Mouse (Mus musculus) cerebellum, adult (tissue): ENCODE measurements around the gene Vps25.

Source experiments
- ATAC-seq: cut with Nextera tagmentation; 2 replicates; pipeline ENCODE4 v1.9.2; 2017; ENCODE audit warnings: mild to moderate bottlenecking, moderate library complexity, mixed read lengths; ENCODE audit not compliant: insufficient number of reproducible peaks, low FRiP score, low TSS enrichment

Gene Vps25

DNA sequence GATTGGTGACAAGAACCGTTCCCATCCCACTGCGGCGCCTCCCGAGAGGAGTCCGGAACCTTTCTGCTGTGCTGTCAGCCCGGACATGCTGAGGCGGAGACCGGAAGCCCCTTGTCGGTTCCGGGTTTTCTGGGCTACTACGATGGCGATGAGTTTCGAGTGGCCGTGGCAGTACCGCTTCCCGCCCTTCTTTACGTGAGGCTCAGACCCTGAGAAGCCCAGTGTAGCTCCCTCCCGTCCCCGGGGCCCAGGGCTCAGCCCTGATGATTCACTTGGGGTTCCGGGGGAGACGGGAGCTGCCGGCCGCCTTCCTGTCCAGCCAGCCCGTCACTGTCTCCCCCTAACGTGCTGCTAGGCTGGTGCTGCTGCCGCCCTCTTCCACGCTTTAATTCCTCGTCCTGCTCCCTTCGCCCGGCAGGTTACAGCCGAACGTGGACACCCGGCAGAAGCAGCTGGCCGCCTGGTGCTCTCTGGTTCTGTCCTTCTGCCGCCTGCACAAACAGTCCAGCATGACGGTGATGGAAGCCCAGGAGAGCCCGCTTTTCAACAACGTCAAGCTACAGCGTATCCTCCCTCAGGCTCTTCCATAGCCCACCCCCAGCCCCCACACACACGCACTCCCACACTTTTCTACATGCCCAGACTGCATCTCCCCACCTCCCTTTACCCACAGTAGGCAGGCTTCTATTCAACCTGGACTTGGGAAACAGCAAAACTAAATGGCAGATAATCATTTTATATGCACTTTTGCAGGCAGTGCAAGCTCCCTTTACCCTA, at the start of gene Vps25:
TSS of gene Vps25 (plus strand) at position 95 of the 777 bp plus-strand sequence.
- ATAC-seq, result peak; percentile 68; the same call in 1 of the 2 replicates

- ATAC-seq, result no peak
Measured at GRCm38 (mm10) chr11:101211970-101212369, 41.5 kb upstream of the Vps25 start.

DNA sequence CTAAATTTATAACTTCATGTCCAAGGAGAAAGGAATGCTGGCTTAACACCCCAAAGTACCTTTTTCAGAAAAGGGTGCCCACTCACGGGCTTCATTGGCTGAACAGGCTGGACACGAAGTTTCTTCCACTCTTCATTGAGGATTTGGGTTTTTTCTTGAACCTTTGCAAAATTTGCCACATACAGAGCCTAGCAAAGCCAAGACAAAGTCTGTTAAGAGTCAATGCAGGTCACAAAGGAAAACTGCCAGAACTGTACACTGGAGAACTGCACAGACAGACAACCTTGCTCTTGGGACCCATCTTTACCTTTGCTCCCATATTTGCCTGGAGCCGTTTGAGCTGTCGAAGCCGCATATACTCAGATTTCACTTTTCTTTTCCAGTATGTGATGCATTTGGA, 36.6 kb upstream of the Vps25 start:
- no peak for ATAC-seq

- ATAC-seq, result no peak
Measured at GRCm38 (mm10) chr11:101218436-101219055, 35.0 kb upstream of the Vps25 start.

DNA sequence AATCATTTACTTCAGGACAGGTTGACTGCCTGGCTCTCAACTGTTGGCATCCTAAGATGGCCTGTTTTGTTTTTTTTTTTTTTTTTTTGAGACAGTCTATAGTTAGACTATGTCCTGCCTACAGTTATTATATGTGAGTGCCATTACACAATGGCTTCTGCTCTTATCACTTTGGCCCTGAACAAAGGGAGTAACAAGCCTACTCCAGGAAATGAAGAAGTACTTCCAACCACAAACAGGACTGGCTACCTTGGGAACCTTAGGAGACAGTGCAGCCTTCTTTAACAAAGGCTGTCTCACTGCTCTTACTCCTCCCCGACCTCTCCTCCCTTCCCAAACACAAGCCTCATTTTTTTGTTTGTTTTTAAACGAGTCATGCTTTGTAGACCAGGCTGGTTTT, 32.7 kb upstream of the Vps25 start:
- no peak for ATAC-seq

- ATAC-seq, result no peak
Measured at GRCm38 (mm10) chr11:101221306-101221986, 32.1 kb upstream of the Vps25 start.

DNA sequence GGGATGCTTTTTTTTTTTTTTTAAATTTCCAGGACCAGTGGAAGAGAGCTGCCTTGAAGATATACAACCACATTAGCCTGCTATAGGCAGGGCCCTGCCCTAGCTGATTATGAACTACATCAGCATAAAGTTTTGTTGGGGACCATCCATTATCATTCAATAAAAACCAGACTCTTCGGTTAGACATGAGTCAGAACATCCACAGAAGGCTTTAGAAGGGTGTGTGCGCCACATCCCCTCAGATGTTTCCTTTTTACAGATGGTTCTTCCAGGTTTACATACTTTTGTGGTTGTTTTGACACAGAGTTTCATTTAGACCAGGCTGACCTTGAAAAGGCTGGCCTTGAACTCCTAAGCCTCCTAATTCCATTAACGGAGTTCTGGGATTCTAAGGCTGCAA, 29.2 kb upstream of the Vps25 start:
- no peak for ATAC-seq

- no peak for ATAC-seq
Measured at GRCm38 (mm10) chr11:101225331-101226064, 28.0 kb upstream of the Vps25 start.

DNA sequence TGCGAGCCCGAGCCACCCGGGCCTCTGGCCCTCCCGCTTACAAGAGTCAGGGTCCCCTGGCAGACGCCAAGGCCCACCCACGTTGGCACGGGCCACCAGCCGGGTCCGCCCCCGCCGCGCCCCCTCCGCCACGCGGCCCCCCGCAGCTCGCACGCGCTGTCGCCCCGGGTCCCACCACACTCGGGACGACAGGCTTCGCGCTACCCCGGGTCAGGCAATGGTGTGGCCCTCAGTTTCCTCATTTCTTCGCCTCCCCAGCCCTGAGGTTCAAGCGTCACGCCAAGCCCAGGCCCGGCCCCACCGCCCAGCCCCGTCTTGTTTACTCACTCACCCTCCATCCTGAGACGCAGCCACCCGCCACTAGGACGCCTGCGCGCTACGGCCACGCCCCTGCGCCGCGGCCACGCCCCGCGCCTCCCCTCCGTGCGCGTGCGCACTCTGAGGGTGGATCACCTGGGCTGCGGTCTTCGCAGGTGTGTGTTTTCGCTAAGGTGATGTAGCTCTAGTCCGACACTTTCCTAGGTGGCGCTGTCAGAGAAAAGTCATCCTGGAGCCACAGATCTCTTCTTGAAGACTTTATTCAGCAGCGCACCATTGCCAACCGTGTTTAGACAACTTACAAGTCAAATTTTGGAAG, 27.3 kb upstream of the Vps25 start, which contains the start of gene Ezh1:
TSS of gene Ezh1 (minus strand) at position 399 of the 637 bp plus-strand sequence.
- ATAC-seq, result peak; percentile 78; the same call in 1 of the 2 replicates

- no peak for ATAC-seq
Measured at GRCm38 (mm10) chr11:101229361-101229900, 24.1 kb upstream of the Vps25 start.

- no peak for ATAC-seq
Measured at GRCm38 (mm10) chr11:101230061-101230511, 23.4 kb upstream of the Vps25 start.

- no peak for ATAC-seq
Measured at GRCm38 (mm10) chr11:101230526-101230925, 23.0 kb upstream of the Vps25 start.

- ATAC-seq, result no peak
Measured at GRCm38 (mm10) chr11:101230991-101231871, 22.3 kb upstream of the Vps25 start.

DNA sequence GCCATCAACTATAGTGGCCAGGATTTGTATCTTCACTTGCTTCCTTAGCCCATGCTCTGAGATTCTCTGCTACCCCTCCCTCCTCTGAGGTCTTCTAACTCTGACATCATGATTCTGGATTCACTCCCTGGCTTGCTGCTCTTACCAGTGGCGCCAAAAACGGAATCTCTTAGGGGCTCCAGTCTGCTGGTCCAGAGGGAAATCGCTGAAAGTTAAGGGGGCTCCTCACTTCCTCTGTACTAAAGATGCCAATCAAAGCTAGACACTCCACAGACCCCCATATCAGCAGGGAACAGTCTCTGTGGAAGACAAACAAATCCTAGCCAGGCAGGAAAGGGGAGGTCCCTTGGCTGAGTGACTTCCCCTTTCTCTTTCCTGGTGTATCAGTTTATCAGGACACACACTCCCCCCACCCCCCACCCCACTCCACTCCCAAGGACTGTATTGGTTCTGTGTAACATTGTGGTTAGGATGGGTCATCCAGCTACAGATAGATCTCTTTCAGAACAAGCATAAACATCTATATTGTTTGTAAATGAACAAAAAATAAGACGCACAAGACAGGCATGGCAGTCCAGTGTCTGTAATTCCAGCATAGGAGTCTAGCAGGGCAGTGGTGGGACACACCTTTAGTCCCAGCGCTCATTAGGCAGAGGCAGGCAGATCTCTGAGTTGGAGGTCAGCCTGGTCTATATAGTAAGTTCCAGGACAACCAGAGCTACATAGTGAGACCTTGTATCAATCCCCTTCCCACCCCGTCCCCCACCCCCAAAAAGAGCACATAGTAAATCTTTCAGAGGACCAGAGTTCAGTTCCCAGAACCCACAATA, 21.3 kb upstream of the Vps25 start:
- ATAC-seq, result no peak

DNA sequence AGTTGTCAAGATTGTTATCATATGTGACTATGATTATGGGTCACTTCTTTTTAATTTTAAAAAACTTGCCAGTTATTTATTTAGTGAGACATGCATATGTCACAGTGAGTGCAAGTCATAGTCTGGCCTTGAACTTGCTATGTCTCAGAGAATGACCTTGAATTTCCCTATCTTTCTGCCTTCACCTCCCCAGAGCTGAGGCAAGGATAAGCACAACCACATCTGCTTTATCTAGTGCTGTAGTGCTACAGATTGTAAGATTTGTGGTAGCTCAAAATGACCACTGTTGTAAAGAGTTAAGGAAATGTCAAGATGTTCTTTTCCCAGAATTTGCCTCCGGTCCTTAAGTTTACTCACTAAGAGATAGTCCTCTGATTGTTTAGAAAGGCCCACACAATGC, 20.3 kb upstream of the Vps25 start:
- no peak for ATAC-seq

DNA sequence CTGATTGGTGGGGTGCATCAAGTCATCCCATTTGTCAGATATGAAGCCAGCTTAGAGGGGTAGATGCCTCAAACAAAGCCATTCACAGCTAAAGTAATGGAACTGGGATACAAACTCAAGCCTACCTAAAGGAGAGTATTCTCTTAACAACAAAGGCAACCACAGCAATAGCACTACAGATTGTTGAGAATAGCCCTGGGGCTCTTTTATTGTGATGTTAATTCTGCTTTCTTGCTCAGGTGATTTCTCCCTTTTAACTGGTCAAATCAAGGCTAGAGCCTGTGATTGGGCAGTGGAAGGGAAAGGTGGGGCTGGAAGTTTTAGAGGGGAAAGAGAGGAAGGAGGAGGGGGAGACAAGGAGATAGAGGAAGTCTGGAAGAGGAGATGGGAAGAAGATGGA, 19.4 kb upstream of the Vps25 start:
- ATAC-seq, result no peak

DNA sequence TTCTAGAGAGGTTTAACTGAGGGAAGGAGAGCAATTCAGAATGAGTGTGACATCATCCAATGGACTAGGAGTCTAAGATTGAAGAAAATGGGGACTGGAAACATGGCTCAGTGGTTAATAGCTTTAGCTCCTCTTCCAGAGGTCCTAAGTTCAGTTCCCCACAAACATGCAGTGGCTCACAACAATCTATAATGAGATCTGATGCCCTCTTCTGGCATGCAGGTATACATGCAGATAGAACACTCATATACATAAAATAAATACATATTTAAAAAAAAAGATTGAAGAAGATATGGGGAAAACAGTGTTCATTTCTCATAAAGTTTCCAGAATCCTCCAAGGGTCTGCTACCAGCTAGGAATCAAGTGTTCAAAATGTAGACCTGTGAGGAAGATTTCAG, 18.1 kb upstream of the Vps25 start:
- no peak for ATAC-seq

DNA sequence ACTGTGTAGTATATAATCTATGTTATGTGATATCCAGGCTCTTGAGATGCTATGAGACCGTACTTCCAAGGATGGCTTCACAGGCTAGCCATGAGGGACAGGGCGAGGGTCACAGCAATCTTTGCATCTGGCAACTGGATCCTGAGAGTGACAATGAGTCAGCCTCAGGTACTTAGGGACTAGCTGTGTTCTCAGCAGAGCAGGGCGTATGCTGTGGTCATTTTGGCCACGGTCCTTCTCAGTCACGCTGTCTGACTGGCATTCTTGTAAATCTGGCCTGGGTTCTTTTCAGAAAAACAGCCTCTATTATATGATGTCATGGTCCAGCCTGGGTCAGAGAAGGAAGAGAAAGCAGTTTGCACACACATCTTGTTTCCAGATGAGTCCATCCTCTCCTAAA, 16.7 kb upstream of the Vps25 start:
- no peak for ATAC-seq
